Mouse (Mus musculus): ENCODE results near the gene Spg21. TPM values are rescaled to one million over a fixed set of nuclear protein-coding genes. Genes with fewer than 3 reads are reported as not detected.

The Spg21 gene
- total and polyA plus RNA-seq, 3 experiments: 40.4 to 136 (median 43.4) TPM

DNA sequence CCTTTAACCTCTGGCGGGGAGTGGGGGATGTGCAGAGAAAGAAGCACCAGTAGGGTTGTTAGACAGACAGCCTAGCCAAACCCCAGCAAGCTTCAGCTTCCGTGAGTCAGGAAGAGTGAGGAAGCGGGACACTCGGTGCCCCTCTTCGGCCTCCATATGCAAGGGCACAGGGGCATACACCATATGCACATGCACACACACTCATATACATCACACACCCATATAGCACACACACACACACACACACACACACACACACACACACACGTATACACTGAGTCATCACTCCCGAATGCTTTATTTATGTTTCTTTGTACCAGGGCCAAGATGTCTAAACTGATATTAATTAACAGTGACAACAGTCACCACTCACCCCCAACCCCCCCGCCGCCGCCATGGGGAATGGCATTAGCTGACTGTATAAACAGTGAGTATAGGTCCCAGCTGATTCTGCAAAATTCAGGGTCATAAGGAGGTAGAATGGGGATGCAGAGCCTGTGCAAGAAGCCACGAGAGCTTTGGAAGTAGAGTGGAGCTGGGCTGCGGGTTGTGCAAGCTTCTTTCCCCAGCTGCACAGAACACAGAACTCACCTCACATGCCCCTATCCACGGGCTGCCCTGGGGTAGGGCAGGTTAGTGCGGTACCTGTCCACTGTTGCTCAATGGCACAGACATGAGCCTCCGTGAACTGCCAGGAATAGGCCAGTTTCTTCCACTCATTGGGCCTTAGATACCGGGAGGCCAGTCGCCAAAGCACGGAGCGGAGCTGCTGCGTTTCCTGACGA lies 42.2 kb downstream of the Spg21 start:
- Histone ChIP-seq H3K79me2 (replicated peaks; ENCODE audit: control insufficient read depth, extremely low read depth, insufficient read depth, poor library complexity, severe bottlenecking) (no peaks in the 10 kb centered on the region), H3K4me3 (replicated peaks in 1 of 3; ENCODE audit: low read depth in 2 of 3, low read length in 2 of 3, poor library complexity in 1 of 3) (no peak overlapping the region), H3K4me1 (ENCODE audit: control insufficient read depth in 1 of 2, insufficient read depth in 2 of 2) (peaks cover 0 to 2% of the 10 kb centered on the region in 2 experiments; a peak in 1 of 4 replicates), H3K9ac (ENCODE audit: insufficient read depth, low read depth) (no peak overlapping the region), H3K4me2 (ENCODE audit: insufficient read depth, low read depth, poor library complexity, severe bottlenecking) (no peak overlapping the region), H3K27ac (ENCODE audit: insufficient read depth, low read depth) (no peak overlapping the region), H3K36me3 (replicated peaks in 1 of 2; ENCODE audit: control insufficient read depth in 1 of 2, insufficient read depth in 1 of 2, low read length in 1 of 2) (no peaks in the 10 kb centered on the region), H3K27me3 (replicated peaks) (no peaks in the 10 kb centered on the region), H3K9me3 (replicated peaks; ENCODE audit: low read length) (no peaks in the 10 kb centered on the region)
- TF ChIP-seq MYC (IDR thresholded peaks at IDR 0.05; ENCODE audit: low read depth, low read length): no peak
- in situ Hi-C loops (cut with MboI; ENCODE audit: low pct_ligation_motif_present, low pct_unique_long_range_greater_than_20kb, low sequenced_read_pairs) (no loop called here), dilution Hi-C loops (cut with MboI; ENCODE audit: extremely low pct_ligation_motif_present, extremely low pct_unique_long_range_greater_than_20kb, low sequenced_read_pairs) (no loop called here)
- no peak for DNase-seq (ENCODE audit: extremely low read depth)

DNA sequence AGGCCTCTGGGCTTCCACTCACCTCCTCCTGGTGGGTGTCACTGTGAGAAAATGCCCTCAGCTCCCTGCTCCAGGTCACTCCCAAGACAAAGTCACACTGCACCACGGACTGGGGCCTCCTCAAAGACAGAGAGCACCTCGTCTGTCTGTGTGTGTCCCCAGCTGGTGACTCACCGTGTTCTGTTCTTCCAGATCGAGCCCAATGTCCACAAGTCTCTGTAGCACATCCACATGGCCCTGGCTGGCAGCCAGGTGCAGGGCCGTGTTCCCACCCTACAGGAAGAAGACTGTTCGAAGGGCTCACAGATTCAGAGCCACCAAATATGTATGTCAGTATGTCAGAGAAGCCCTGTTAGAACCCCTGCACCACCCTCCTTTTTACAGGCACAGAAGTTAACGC lies 47.7 kb downstream of the Spg21 start:
- H3K4me2 ChIP-seq (ENCODE audit: insufficient read depth, low read depth, poor library complexity, severe bottlenecking): no peak overlapping the region
- H3K27me3 ChIP-seq (replicated peaks): peaks cover 3% of the 10 kb centered on the region
- TF ChIP-seq USF1 (IDR thresholded peaks at IDR 0.05; ENCODE audit: low read depth, low read length) (no peak), ZKSCAN1 (IDR thresholded peaks at IDR 0.05; ENCODE audit: borderline replicate concordance, low read depth, low read length) (no peak), TCF12 (IDR thresholded peaks at IDR 0.05; ENCODE audit: low read depth, low read length) (no peak), UBTF (IDR thresholded peaks at IDR 0.05; ENCODE audit: low read depth, low read length) (no peak), JUND (conservative IDR thresholded peaks at IDR 0.05; ENCODE audit: low read depth, low read length) (no peak), SIN3A (IDR thresholded peaks at IDR 0.05; ENCODE audit: low read length) (no peak), NRF1 (IDR thresholded peaks at IDR 0.05; ENCODE audit: low read depth, low read length) (no peak), MXI1 (IDR thresholded peaks at IDR 0.05; ENCODE audit: low read depth, low read length) (no peak), SMC3 (IDR thresholded peaks at IDR 0.05; ENCODE audit: low read depth, low read length) (no peak), E2F4 (IDR thresholded peaks at IDR 0.05; ENCODE audit: insufficient replicate concordance, low read depth, low read length) (no peak), CTCF (conservative IDR thresholded peaks at IDR 0.05 in 1 of 2, IDR thresholded peaks at IDR 0.05 in 1 of 2; ENCODE audit: low read depth in 2 of 2, low read length in 2 of 2) (no peak), MAFK (IDR thresholded peaks at IDR 0.05; ENCODE audit: insufficient replicate concordance, low read length) (no peak), KAT2A (IDR thresholded peaks at IDR 0.05; ENCODE audit: insufficient replicate concordance, low read length) (no peak), MYC (IDR thresholded peaks at IDR 0.05; ENCODE audit: low read depth, low read length) (no peak), TBP (conservative IDR thresholded peaks at IDR 0.05; ENCODE audit: low read depth, low read length) (no peak), ZMIZ1 (IDR thresholded peaks at IDR 0.05; ENCODE audit: low read depth, low read length) (no peak), POLR2AphosphoS2 (IDR thresholded peaks at IDR 0.05; ENCODE audit: low read depth, low read length) (no peak)
- peaks cover 8% of the 10 kb centered on the region for H3K9me3 ChIP-seq (replicated peaks; ENCODE audit: low read length)
- no peaks in the 10 kb centered on the region for H3K4me1 ChIP-seq (ENCODE audit: control insufficient read depth in 1 of 2, insufficient read depth in 2 of 2)
- H3K27ac ChIP-seq (ENCODE audit: insufficient read depth, low read depth): no peak overlapping the region
- dilution Hi-C loops (cut with MboI; ENCODE audit: extremely low pct_ligation_motif_present, extremely low pct_unique_long_range_greater_than_20kb, low sequenced_read_pairs) (no loop called here), in situ Hi-C loops (cut with MboI; ENCODE audit: low pct_ligation_motif_present, low pct_unique_long_range_greater_than_20kb, low sequenced_read_pairs) (no loop called here)
- H3K9ac ChIP-seq (ENCODE audit: insufficient read depth, low read depth): no peak overlapping the region
- no peak for DNase-seq (ENCODE audit: extremely low read depth)
- no peaks in the 10 kb centered on the region for H3K36me3 ChIP-seq (replicated peaks in 1 of 2; ENCODE audit: control insufficient read depth in 1 of 2, insufficient read depth in 1 of 2, low read length in 1 of 2)
- H3K79me2 ChIP-seq (replicated peaks; ENCODE audit: control insufficient read depth, extremely low read depth, insufficient read depth, poor library complexity, severe bottlenecking): no peaks in the 10 kb centered on the region
- H3K4me3 ChIP-seq (replicated peaks in 1 of 3; ENCODE audit: low read depth in 2 of 3, low read length in 2 of 3, poor library complexity in 1 of 3): no peak overlapping the region
